Mouse (Mus musculus): ENCODE measurements around the gene Ovgp1. TPM values are rescaled to one million over a fixed set of nuclear protein-coding genes. Genes with fewer than 3 reads are reported as not detected.

The Ovgp1 gene
- total RNA-seq, 1 experiment = 3.0 TPM

DNA sequence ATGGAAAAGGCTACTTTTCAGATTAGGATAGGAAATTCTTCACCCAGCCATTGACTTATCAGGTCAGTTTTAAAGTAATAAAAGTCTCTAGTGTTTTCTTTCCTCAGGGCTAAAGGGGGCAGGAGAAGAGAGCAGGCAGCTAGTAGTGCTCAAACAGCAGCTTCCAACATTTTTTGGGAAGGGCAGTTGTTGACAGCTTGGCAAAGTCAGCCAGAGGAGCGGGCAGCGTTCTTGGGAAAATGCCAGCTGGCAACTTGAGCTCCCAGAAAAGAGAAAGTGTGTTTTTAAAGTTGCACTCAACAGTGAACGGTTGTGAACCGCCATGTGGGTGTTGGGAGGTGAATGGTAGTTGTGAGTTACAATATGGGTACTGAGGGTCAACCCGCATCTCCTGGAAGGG is 38.5 kb upstream of the Ovgp1 start:
- Histone ChIP-seq H3K9me3 (ENCODE audit: control insufficient read depth, insufficient read depth, low read depth, low read length) (no peaks in the 10 kb centered on the region), H3K27ac (ENCODE audit: insufficient read depth, low read depth, low read length, poor library complexity, severe bottlenecking) (no peak overlapping the region), H3K36me3 (ENCODE audit: control insufficient read depth, insufficient read depth, low read length, poor library complexity, severe bottlenecking) (no peaks in the 10 kb centered on the region; the same call in 1 of the 2 replicates), H3K4me1 (ENCODE audit: control insufficient read depth in 2 of 2, insufficient read depth in 2 of 2, low read length in 2 of 2, poor library complexity in 1 of 2) (no peaks in the 10 kb centered on the region), H3K4me3 (ENCODE audit: insufficient read depth in 1 of 2, low read depth in 1 of 2, low read length in 2 of 2, poor library complexity in 1 of 2, severe bottlenecking in 1 of 2) (no peak overlapping the region), H3K9ac (ENCODE audit: insufficient read depth, low read depth, low read length, poor library complexity, severe bottlenecking) (no peak overlapping the region)
- no peak for DNase-seq (ENCODE audit: low read depth, low spot score)
- TF ChIP-seq ZC3H11A (IDR thresholded peaks at IDR 0.05; ENCODE audit: borderline replicate concordance, low read depth, low read length) (no peak), MAFK (IDR thresholded peaks at IDR 0.05; ENCODE audit: insufficient read depth, low read depth, low read length) (no peak), HCFC1 (IDR thresholded peaks at IDR 0.05; ENCODE audit: borderline replicate concordance, insufficient read depth, low read length) (no peak), CHD2 (IDR thresholded peaks at IDR 0.05; ENCODE audit: low read depth, low read length) (no peak), ZNF384 (IDR thresholded peaks at IDR 0.05; ENCODE audit: low read depth, low read length) (no peak)
- in situ Hi-C loops (cut with MboI; ENCODE audit: low sequenced_read_pairs in 2 of 2, unreplicated experiment in 2 of 2) = no loop called here

- Histone ChIP-seq H3K36me3 (ENCODE audit: control insufficient read depth, insufficient read depth, low read length, poor library complexity, severe bottlenecking) (peaks cover 2% of the 10 kb centered on the region; the same call in 1 of the 2 replicates), H3K9me3 (ENCODE audit: control insufficient read depth, insufficient read depth, low read depth, low read length) (no peaks in the 10 kb centered on the region)
Observed at GRCm38 (mm10) chr3:105936111-105936510, 37.4 kb upstream of the Ovgp1 start.

GRCm38 (mm10) chr3:105951348-105951747 is 22.2 kb upstream of the Ovgp1 start:
- in situ Hi-C loops (cut with MboI; ENCODE audit: low sequenced_read_pairs in 2 of 2, unreplicated experiment in 2 of 2) = no loop called here
- H3K9ac ChIP-seq (ENCODE audit: insufficient read depth, low read depth, low read length, poor library complexity, severe bottlenecking) = no peak overlapping the region
- H3K27ac ChIP-seq (ENCODE audit: insufficient read depth, low read depth, low read length, poor library complexity, severe bottlenecking) = no peak overlapping the region
- H3K9me3 ChIP-seq (ENCODE audit: control insufficient read depth, insufficient read depth, low read depth, low read length) = no peaks in the 10 kb centered on the region
- H3K36me3 ChIP-seq (ENCODE audit: control insufficient read depth, insufficient read depth, low read length, poor library complexity, severe bottlenecking) = peaks cover 19% of the 10 kb centered on the region
- H3K4me3 ChIP-seq (ENCODE audit: insufficient read depth in 1 of 2, low read depth in 1 of 2, low read length in 2 of 2, poor library complexity in 1 of 2, severe bottlenecking in 1 of 2) = no peak overlapping the region
- H3K4me1 ChIP-seq (ENCODE audit: control insufficient read depth in 2 of 2, insufficient read depth in 2 of 2, low read length in 2 of 2, poor library complexity in 1 of 2) = no peaks in the 10 kb centered on the region
- TF ChIP-seq MAFK (IDR thresholded peaks at IDR 0.05; ENCODE audit: insufficient read depth, low read depth, low read length) (no peak), ZNF384 (IDR thresholded peaks at IDR 0.05; ENCODE audit: low read depth, low read length) (no peak), ZC3H11A (IDR thresholded peaks at IDR 0.05; ENCODE audit: borderline replicate concordance, low read depth, low read length) (no peak), HCFC1 (IDR thresholded peaks at IDR 0.05; ENCODE audit: borderline replicate concordance, insufficient read depth, low read length) (no peak), CHD2 (IDR thresholded peaks at IDR 0.05; ENCODE audit: low read depth, low read length) (no peak)
- no peak for DNase-seq (ENCODE audit: low read depth, low spot score)

More at GRCm38 (mm10) chr3:105936111-105936510, 37.4 kb upstream of the Ovgp1 start:
- TF ChIP-seq ZNF384 (IDR thresholded peaks at IDR 0.05; ENCODE audit: low read depth, low read length) (0 out of 2 replicates have a peak, but pooled peaks have one; percentile 44), ZC3H11A (IDR thresholded peaks at IDR 0.05; ENCODE audit: borderline replicate concordance, low read depth, low read length) (no peak)
- Histone ChIP-seq H3K9ac (ENCODE audit: insufficient read depth, low read depth, low read length, poor library complexity, severe bottlenecking) (no peak overlapping the region), H3K4me3 (ENCODE audit: insufficient read depth in 1 of 2, low read depth in 1 of 2, low read length in 2 of 2, poor library complexity in 1 of 2, severe bottlenecking in 1 of 2) (no peak overlapping the region), H3K4me1 (ENCODE audit: control insufficient read depth in 2 of 2, insufficient read depth in 2 of 2, low read length in 2 of 2, poor library complexity in 1 of 2) (no peaks in the 10 kb centered on the region), H3K27ac (ENCODE audit: insufficient read depth, low read depth, low read length, poor library complexity, severe bottlenecking) (no peak overlapping the region)
- no peak for DNase-seq (ENCODE audit: low read depth, low spot score)
- in situ Hi-C loops (cut with MboI; ENCODE audit: low sequenced_read_pairs in 2 of 2, unreplicated experiment in 2 of 2) = no loop called here

- Histone ChIP-seq H3K27ac (ENCODE audit: insufficient read depth, low read depth, low read length, poor library complexity, severe bottlenecking) (no peak overlapping the region), H3K4me3 (ENCODE audit: insufficient read depth in 1 of 2, low read depth in 1 of 2, low read length in 2 of 2, poor library complexity in 1 of 2, severe bottlenecking in 1 of 2) (no peak overlapping the region), H3K9ac (ENCODE audit: insufficient read depth, low read depth, low read length, poor library complexity, severe bottlenecking) (no peak overlapping the region), H3K4me1 (ENCODE audit: control insufficient read depth in 2 of 2, insufficient read depth in 2 of 2, low read length in 2 of 2, poor library complexity in 1 of 2) (peaks cover 0 to 6% of the 10 kb centered on the region in 2 experiments; a peak in 1 of 4 replicates), H3K9me3 (ENCODE audit: control insufficient read depth, insufficient read depth, low read depth, low read length) (no peaks in the 10 kb centered on the region), H3K36me3 (ENCODE audit: control insufficient read depth, insufficient read depth, low read length, poor library complexity, severe bottlenecking) (peaks cover 19% of the 10 kb centered on the region)
- TF ChIP-seq ZNF384 (IDR thresholded peaks at IDR 0.05; ENCODE audit: low read depth, low read length) (no peak), CHD2 (IDR thresholded peaks at IDR 0.05; ENCODE audit: low read depth, low read length) (no peak), HCFC1 (IDR thresholded peaks at IDR 0.05; ENCODE audit: borderline replicate concordance, insufficient read depth, low read length) (no peak), MAFK (IDR thresholded peaks at IDR 0.05; ENCODE audit: insufficient read depth, low read depth, low read length) (no peak), ZC3H11A (IDR thresholded peaks at IDR 0.05; ENCODE audit: borderline replicate concordance, low read depth, low read length) (no peak)
- no peak for DNase-seq (ENCODE audit: low read depth, low spot score)
- in situ Hi-C loops (cut with MboI; ENCODE audit: low sequenced_read_pairs in 2 of 2, unreplicated experiment in 2 of 2) = no loop called here
Observed at GRCm38 (mm10) chr3:105957235-105957634, 16.3 kb upstream of the Ovgp1 start.

GRCm38 (mm10) chr3:105958204-105958603 is 15.3 kb upstream of the Ovgp1 start:
- Histone ChIP-seq H3K9ac (ENCODE audit: insufficient read depth, low read depth, low read length, poor library complexity, severe bottlenecking) (peak overlapping the region; percentile 99), H3K9me3 (ENCODE audit: control insufficient read depth, insufficient read depth, low read depth, low read length) (no peaks in the 10 kb centered on the region), H3K4me1 (ENCODE audit: control insufficient read depth in 2 of 2, insufficient read depth in 2 of 2, low read length in 2 of 2, poor library complexity in 1 of 2) (peaks cover 0 to 6% of the 10 kb centered on the region in 2 experiments; a peak in 1 of 4 replicates), H3K36me3 (ENCODE audit: control insufficient read depth, insufficient read depth, low read length, poor library complexity, severe bottlenecking) (peaks cover 26% of the 10 kb centered on the region), H3K4me3 (ENCODE audit: insufficient read depth in 1 of 2, low read depth in 1 of 2, low read length in 2 of 2, poor library complexity in 1 of 2, severe bottlenecking in 1 of 2) (peak overlapping the region; percentile 66 to 98), H3K27ac (ENCODE audit: insufficient read depth, low read depth, low read length, poor library complexity, severe bottlenecking) (no peak overlapping the region)
- DNase-seq (ENCODE audit: low read depth, low spot score) = no peak
- in situ Hi-C loops (cut with MboI; ENCODE audit: low sequenced_read_pairs in 2 of 2, unreplicated experiment in 2 of 2) = no loop called here
- TF ChIP-seq HCFC1 (IDR thresholded peaks at IDR 0.05; ENCODE audit: borderline replicate concordance, insufficient read depth, low read length) = no peak
- TF ChIP-seq MAFK (IDR thresholded peaks at IDR 0.05; ENCODE audit: insufficient read depth, low read depth, low read length) = no peak
- TF ChIP-seq CHD2 (IDR thresholded peaks at IDR 0.05; ENCODE audit: low read depth, low read length) = no peak
- TF ChIP-seq ZC3H11A (IDR thresholded peaks at IDR 0.05; ENCODE audit: borderline replicate concordance, low read depth, low read length) = no peak
- no peak for TF ChIP-seq ZNF384 (IDR thresholded peaks at IDR 0.05; ENCODE audit: low read depth, low read length)
